Mouse (Mus musculus): ENCODE data around the gene Pip5k1a. TPM values are rescaled to one million over a fixed set of nuclear protein-coding genes. Genes with fewer than 3 reads are reported as not detected.

Pip5k1a gene
- polyA plus RNA-seq, 2 experiments, result 4.7 to 9.4 TPM

DNA sequence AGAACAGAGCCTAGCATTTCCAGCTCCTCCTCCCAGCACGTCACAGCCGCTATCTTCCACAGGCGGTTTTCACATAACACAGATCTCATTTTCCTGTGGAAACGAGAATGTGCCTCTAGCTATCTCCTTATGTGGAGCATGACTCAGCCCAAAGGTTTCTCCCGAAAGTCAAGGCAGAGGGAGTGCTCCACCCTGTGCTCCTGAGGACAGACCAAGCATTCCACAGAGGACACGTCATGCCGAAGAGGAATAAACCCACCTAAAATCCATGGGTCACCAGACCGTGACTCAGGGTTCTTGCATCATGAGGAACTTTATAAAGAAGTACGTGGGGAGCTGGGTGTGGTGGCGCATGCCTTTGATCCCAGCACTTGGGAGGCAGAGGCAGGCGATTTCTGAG lies 40.2 kb downstream of the Pip5k1a start:
- TF ChIP-seq CTCF (IDR thresholded peaks at IDR 0.05; ENCODE audit: low read depth) (no peak), EP300 (IDR thresholded peaks at IDR 0.05; ENCODE audit: low read depth) (no peak)
- peaks cover 83% of the 10 kb centered on the region for H3K36me3 ChIP-seq (replicated peaks; ENCODE audit: control insufficient read depth, insufficient read depth, low read depth)
- H3K9ac ChIP-seq (replicated peaks), result no peak overlapping the region
- no peaks in the 10 kb centered on the region for H3K9me3 ChIP-seq (ENCODE audit: control insufficient read depth, low read length)
- H3K4me1 ChIP-seq (replicated peaks; ENCODE audit: control insufficient read depth in 2 of 2, insufficient read depth in 2 of 2, low read length in 1 of 2), result no peaks in the 10 kb centered on the region
- ATAC-seq (ENCODE audit: insufficient read depth) (no peak), DNase-seq (ENCODE audit: low read depth in 3 of 3, low spot score in 3 of 3) (no peak)
- H3K27ac ChIP-seq, result no peak overlapping the region
- H3K27me3 ChIP-seq (ENCODE audit: control insufficient read depth, insufficient read depth, low read length), result no peaks in the 10 kb centered on the region
- no peak overlapping the region for H3K4me2 ChIP-seq (ENCODE audit: low read depth)
- WGBS (ENCODE audit: insufficient replicate concordance), result 81% methylated on average over 11 of the region's 11 CpGs
- H3K4me3 ChIP-seq (ENCODE audit: insufficient read depth in 1 of 2, low read depth in 2 of 2, low read length in 2 of 2), result no peak overlapping the region

DNA sequence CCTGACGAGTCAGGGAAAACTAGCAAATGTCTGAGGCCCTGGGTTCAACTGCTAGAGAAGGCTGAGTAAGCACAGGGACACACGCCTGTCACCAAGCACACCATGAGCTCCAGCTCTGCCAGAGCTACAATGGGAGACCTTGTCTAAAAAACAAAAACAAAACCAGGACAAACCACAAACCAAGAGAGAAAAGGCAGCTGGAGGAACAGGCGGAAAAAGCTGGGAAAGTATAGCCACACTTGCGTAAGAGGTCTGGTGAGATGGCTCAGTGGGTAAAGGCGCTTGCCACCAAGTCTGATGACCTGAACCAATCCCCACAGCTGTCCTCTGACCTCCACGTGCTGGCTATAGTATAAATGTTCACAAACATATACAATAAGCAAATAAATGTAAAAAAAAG lies 40.6 kb downstream of the Pip5k1a start:
- DNase-seq (ENCODE audit: low read depth in 3 of 3, low spot score in 3 of 3), result no peak

DNA sequence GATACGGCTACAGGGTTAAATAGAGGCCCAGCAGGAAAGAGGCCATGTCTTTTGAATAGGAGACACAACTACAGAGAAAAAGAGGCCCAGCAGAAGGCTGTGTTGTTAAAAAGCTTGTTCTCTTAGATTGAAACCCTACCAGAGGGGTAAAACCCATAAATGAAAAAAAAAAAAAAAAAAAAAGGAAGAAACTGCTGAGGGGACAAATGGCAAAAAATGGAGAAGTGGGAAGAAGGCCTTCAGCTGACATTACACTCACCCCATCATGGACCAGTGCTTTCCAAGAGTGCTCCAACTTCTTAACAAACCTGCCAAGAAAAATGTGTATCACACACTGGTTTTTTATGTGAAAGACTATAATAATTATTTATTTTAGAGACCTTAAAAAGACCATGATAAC lies 41.2 kb downstream of the Pip5k1a start:
- WGBS (ENCODE audit: insufficient replicate concordance), result 91% methylated on average over 1 of the region's 1 CpGs
- TF ChIP-seq CTCF (IDR thresholded peaks at IDR 0.05; ENCODE audit: low read depth) (no peak), EP300 (IDR thresholded peaks at IDR 0.05; ENCODE audit: low read depth) (no peak)
- ATAC-seq (ENCODE audit: insufficient read depth), result no peak

More for the DNA sequence above, 40.6 kb downstream of the Pip5k1a start:
- Histone ChIP-seq H3K4me2 (ENCODE audit: low read depth) (no peak overlapping the region), H3K9ac (replicated peaks) (no peak overlapping the region), H3K4me3 (ENCODE audit: insufficient read depth in 1 of 2, low read depth in 2 of 2, low read length in 2 of 2) (no peak overlapping the region), H3K27ac (no peak overlapping the region), H3K27me3 (ENCODE audit: control insufficient read depth, insufficient read depth, low read length) (no peaks in the 10 kb centered on the region), H3K36me3 (replicated peaks; ENCODE audit: control insufficient read depth, insufficient read depth, low read depth) (peaks cover 83% of the 10 kb centered on the region), H3K9me3 (ENCODE audit: control insufficient read depth, low read length) (no peaks in the 10 kb centered on the region), H3K4me1 (replicated peaks; ENCODE audit: control insufficient read depth in 2 of 2, insufficient read depth in 2 of 2, low read length in 1 of 2) (no peaks in the 10 kb centered on the region)
- ATAC-seq (ENCODE audit: insufficient read depth), result no peak
- TF ChIP-seq EP300 (IDR thresholded peaks at IDR 0.05; ENCODE audit: low read depth) (no peak), CTCF (IDR thresholded peaks at IDR 0.05; ENCODE audit: low read depth) (no peak)
- 81% methylated on average over 6 of the region's 6 CpGs for WGBS (ENCODE audit: insufficient replicate concordance)

DNA sequence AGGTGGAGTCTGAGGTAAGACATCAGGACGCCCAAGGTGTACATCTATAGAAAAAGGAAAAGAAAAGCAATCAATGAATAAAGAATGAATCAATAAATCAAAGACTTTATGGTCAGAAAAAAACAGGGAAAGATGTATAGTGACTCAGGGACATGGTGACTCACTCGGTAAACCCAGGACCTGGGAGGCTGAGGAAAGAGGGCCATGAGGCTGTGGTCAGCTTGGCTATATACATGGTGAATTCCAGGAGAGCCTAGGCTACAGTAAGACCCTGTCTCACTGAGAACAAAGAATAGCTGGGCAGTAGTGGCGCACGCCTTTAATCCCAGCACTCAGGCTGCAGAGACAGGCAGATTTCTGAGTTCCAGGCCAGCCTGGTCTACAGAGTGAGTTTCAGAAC lies 43.0 kb downstream of the Pip5k1a start:
- Histone ChIP-seq H3K36me3 (replicated peaks; ENCODE audit: control insufficient read depth, insufficient read depth, low read depth) (peaks cover 84% of the 10 kb centered on the region), H3K4me1 (replicated peaks; ENCODE audit: control insufficient read depth in 2 of 2, insufficient read depth in 2 of 2, low read length in 1 of 2) (no peaks in the 10 kb centered on the region), H3K9me3 (ENCODE audit: control insufficient read depth, low read length) (no peaks in the 10 kb centered on the region), H3K27me3 (ENCODE audit: control insufficient read depth, insufficient read depth, low read length) (no peaks in the 10 kb centered on the region), H3K27ac (no peak overlapping the region), H3K4me3 (ENCODE audit: insufficient read depth in 1 of 2, low read depth in 2 of 2, low read length in 2 of 2) (no peak overlapping the region), H3K9ac (replicated peaks) (no peak overlapping the region), H3K4me2 (ENCODE audit: low read depth) (no peak overlapping the region)
- ATAC-seq (ENCODE audit: insufficient read depth) (no peak), DNase-seq (ENCODE audit: low read depth in 3 of 3, low spot score in 3 of 3) (no peak)
- TF ChIP-seq EP300 (IDR thresholded peaks at IDR 0.05; ENCODE audit: low read depth) (no peak), CTCF (IDR thresholded peaks at IDR 0.05; ENCODE audit: low read depth) (no peak)
- WGBS (ENCODE audit: insufficient replicate concordance), result 88% methylated on average over 4 of the region's 4 CpGs

More for the DNA sequence above, 41.2 kb downstream of the Pip5k1a start:
- H3K27me3 ChIP-seq (ENCODE audit: control insufficient read depth, insufficient read depth, low read length), result no peaks in the 10 kb centered on the region
- H3K27ac ChIP-seq, result no peak overlapping the region
- H3K4me1 ChIP-seq (replicated peaks; ENCODE audit: control insufficient read depth in 2 of 2, insufficient read depth in 2 of 2, low read length in 1 of 2), result no peaks in the 10 kb centered on the region
- peaks cover 83% of the 10 kb centered on the region for H3K36me3 ChIP-seq (replicated peaks; ENCODE audit: control insufficient read depth, insufficient read depth, low read depth)
- no peak overlapping the region for H3K4me2 ChIP-seq (ENCODE audit: low read depth)
- H3K4me3 ChIP-seq (ENCODE audit: insufficient read depth in 1 of 2, low read depth in 2 of 2, low read length in 2 of 2), result no peak overlapping the region
- no peak for DNase-seq (ENCODE audit: low read depth in 3 of 3, low spot score in 3 of 3)
- no peaks in the 10 kb centered on the region for H3K9me3 ChIP-seq (ENCODE audit: control insufficient read depth, low read length)
- H3K9ac ChIP-seq (replicated peaks), result no peak overlapping the region

DNA sequence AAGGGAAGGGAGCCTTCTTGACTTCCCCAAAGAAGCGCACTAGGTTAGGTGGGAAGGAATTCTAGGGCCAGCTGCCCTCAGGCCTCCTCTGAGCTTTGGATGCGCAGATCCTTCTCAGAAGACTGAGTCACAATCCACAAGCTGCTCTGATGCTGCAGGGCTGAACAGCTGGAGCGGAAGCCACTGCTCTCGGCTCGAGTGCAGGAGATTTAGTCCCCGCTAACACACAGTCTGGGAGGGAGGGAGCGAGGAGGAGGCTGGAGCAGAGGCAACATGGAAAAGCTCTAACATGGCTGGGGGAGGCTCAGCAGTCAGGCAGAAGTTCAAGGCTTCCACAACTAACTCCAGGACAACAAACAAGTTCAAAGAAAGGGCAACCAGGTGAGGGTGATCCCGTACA lies 48.7 kb downstream of the Pip5k1a start:
- 80% methylated on average over 8 of the region's 8 CpGs for WGBS (ENCODE audit: insufficient replicate concordance)
- peaks cover 16 to 25% of the 10 kb centered on the region in 2 experiments for H3K4me1 ChIP-seq (replicated peaks; ENCODE audit: control insufficient read depth in 2 of 2, insufficient read depth in 2 of 2, low read length in 1 of 2)
- H3K27me3 ChIP-seq (ENCODE audit: control insufficient read depth, insufficient read depth, low read length), result no peaks in the 10 kb centered on the region
- H3K27ac ChIP-seq, result no peak overlapping the region
- DNase-seq (ENCODE audit: low read depth in 3 of 3, low spot score in 3 of 3), result no peak
- H3K9me3 ChIP-seq (ENCODE audit: control insufficient read depth, low read length), result no peaks in the 10 kb centered on the region
- no peak overlapping the region for H3K4me2 ChIP-seq (ENCODE audit: low read depth)
- H3K9ac ChIP-seq (replicated peaks), result no peak overlapping the region
- ATAC-seq (ENCODE audit: insufficient read depth), result no peak
- TF ChIP-seq EP300 (IDR thresholded peaks at IDR 0.05; ENCODE audit: low read depth) (no peak), CTCF (IDR thresholded peaks at IDR 0.05; ENCODE audit: low read depth) (no peak)
- no peak overlapping the region for H3K4me3 ChIP-seq (ENCODE audit: insufficient read depth in 1 of 2, low read depth in 2 of 2, low read length in 2 of 2)
- H3K36me3 ChIP-seq (replicated peaks; ENCODE audit: control insufficient read depth, insufficient read depth, low read depth), result peaks cover 37% of the 10 kb centered on the region

Data from liver, embryonic 14.5 days (tissue).